Mouse (Mus musculus): ENCODE measurements around the gene Ppm1f. TPM values are rescaled to one million over a fixed set of nuclear protein-coding genes. Genes with fewer than 3 reads are reported as not detected.
"Not testable (repeated sequence)": the region's sequence is repeated elsewhere in the genome, so short reads cannot be mapped to it uniquely, and the experiment has no call there.

Gene Ppm1f
- total RNA-seq, 2 experiments from 2014 or later, result 10.8 to 10.9 TPM

- peak; percentile 72 for DNase-seq
Measured at GRCm38 (mm10) chr16:16911641-16912597, 15.7 kb downstream of the Ppm1f start.

GRCm38 (mm10) chr16:16913440-16913839 is 17.2 kb downstream of the Ppm1f start:
- DNase-seq, result no peak

DNA sequence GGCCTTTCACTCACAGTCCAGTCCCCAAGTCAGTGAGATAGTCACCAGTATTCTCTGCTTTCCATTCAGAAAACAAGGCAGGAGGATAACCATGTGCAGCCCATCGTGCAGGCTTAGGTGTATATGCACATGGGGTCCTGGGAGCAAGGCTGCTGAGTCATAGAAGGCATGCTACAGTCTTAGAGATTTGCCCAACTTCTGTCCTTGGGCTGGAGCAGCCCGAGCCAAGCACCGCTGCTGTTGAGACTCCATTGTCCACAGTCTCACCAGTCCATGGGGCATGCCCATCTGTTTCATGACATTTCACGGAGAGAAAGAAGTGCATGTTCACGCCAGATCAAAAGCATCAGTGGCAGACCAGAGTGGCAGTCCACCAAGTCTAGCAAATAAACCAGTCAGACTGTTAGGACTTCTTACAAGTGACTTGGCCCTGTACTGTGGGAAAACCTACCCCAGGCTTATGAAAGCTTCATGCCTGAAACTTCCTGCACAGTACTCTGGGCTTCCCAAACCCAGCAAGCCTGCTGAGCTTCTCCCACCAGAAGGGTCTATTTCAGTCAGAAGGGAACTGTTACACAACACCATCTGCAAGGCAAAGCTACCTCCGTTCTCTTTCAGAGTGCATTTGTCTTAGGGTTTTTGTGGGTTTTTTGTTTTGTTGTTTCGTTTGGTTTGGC is 22.3 kb downstream of the Ppm1f start:
- no peak for DNase-seq

GRCm38 (mm10) chr16:16921021-16921435 is 24.8 kb downstream of the Ppm1f start:
- DNase-seq, result peak; percentile 45

- no peak for DNase-seq
Measured at GRCm38 (mm10) chr16:16924481-16924880, 28.2 kb downstream of the Ppm1f start.

DNA sequence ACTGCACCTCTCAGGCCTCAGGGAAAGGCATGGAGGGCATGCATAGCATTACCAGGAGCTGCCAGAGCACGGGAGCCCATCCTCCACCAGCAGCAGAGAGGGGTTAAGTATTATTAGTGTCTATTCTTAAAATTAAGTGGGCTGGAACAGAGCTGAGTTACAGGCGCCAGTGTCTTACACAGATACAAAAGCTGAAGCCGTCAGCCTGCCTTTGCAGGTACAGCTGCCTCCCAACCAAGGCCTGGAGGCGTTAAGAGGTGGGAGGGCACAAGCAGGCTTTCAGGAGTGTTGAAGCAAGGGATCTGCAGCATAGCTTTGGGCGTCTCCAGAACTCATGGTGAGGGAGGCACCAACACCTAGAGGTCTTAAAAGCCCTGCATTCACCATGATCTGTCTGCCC is 30.3 kb downstream of the Ppm1f start:
- DNase-seq, result no peak

GRCm38 (mm10) chr16:16928908-16929307 is 32.6 kb downstream of the Ppm1f start:
- not testable (repeated sequence) for DNase-seq

- no peak for DNase-seq
Measured at GRCm38 (mm10) chr16:16930326-16930725, 34.1 kb downstream of the Ppm1f start.

GRCm38 (mm10) chr16:16930810-16931296 is 34.6 kb downstream of the Ppm1f start:
- no peak for DNase-seq

GRCm38 (mm10) chr16:16939543-16939942 is 43.3 kb downstream of the Ppm1f start:
- DNase-seq, result no peak

DNA sequence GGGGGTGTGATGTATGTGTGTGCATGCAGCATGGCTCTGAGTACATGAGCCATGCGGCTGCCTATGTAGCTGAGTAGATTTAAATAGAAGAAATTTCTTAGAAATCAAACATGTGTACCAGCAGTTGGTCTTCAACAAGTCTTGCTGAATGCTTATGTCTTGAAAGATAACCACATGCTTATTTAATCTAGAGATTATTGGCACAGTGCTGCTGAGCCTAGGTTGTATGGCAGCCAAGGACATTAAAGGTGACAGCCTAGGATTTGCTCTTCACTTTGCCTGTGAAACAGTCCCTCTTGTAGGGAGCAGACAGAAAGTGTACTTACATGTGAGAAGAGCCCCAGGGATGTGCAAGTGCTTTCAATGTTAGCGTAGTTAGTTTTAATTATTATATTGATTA is 44.8 kb downstream of the Ppm1f start:
- DNase-seq, result no peak

DNA sequence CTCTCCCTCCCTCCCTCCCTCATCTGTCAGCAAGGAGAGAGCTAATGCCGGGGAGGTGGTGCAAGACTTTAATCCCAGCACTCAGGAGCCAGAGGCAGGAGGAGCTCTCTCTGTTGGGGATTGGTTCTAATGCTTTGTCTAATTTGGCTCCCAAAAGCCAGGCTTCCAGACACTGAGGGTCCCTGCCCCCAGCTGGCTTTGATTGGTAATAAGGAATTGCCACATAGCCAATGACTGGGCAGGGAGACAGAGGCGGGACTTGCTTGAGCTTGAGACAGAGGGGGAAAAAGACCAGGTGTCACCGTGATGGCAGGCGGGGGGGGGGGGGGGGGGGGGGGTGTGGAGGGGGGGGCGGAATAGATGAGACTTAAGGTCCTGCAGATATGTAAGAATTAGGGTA is 62.3 kb downstream of the Ppm1f start:
- no peak for DNase-seq

- no peak for DNase-seq
Measured at GRCm38 (mm10) chr16:16959907-16960306, 63.6 kb downstream of the Ppm1f start.

GRCm38 (mm10) chr16:16965149-16965548 is 68.9 kb downstream of the Ppm1f start:
- DNase-seq, result no peak

- DNase-seq, result no peak
Measured at GRCm38 (mm10) chr16:16966290-16966689, 70.0 kb downstream of the Ppm1f start.

Other genes starting within 250 kb of the Ppm1f start
- not detected for gene Olfr19, start 220.1 kb upstream of the Ppm1f start, total RNA-seq (2021)
- not detected for gene Spag6l, start 67.0 kb upstream of the Ppm1f start, total RNA-seq (2021)
- not detected for gene Igll1, start 32.5 kb upstream of the Ppm1f start, total RNA-seq (2021)
- gene Top3b, start 25.7 kb upstream of the Ppm1f start, total RNA-seq (2021), result 10 to 100 TPM; 14.8 to 21.5 TPM
- not detected for gene Vpreb1, start 25.6 kb upstream of the Ppm1f start, total RNA-seq (2021)
- gene Mapk1, start 86.9 kb downstream of the Ppm1f start, total RNA-seq (2021), result 10 to 100 TPM; 85.1 to 87.1 TPM
- under 1 TPM; 0.77 to 0.99 TPM for gene Ypel1, start 173.2 kb downstream of the Ppm1f start, total RNA-seq (2021)
- 10 to 100 TPM; 22.6 to 25.1 TPM for gene Ppil2, start 214.8 kb downstream of the Ppm1f start, total RNA-seq (2021)
- not detected for gene 2610318N02Rik, start 228.7 kb downstream of the Ppm1f start, total RNA-seq (2021)
- 1 to 10 TPM; 5.4 to 7.5 TPM for gene Sdf2l1, start 235.9 kb downstream of the Ppm1f start, total RNA-seq (2021)
- gene Ydjc, start 248.2 kb downstream of the Ppm1f start, total RNA-seq (2021), result under 1 TPM in 1 of 2 experiments, not detected in 1; 0.29 TPM

All from gastrocnemius, postnatal 25 days (tissue).